Mouse (Mus musculus) bone marrow macrophage, adult 2 months (primary cell): Measurements from ENCODE around the gene Stam2.

Source experiments
- CTCF ChIP-seq: IDR thresholded peaks from 2 replicates; pipeline ENCODE4 v1.5.1; 2012; ENCODE audit warnings: low read depth, mild to moderate bottlenecking, low read length, moderate library complexity
- POLR2A ChIP-seq: IDR thresholded peaks from 2 replicates; pipeline ENCODE4 v1.6.1; 2012; ENCODE audit warnings: mild to moderate bottlenecking, low read depth, low read length, borderline replicate concordance

DNA sequence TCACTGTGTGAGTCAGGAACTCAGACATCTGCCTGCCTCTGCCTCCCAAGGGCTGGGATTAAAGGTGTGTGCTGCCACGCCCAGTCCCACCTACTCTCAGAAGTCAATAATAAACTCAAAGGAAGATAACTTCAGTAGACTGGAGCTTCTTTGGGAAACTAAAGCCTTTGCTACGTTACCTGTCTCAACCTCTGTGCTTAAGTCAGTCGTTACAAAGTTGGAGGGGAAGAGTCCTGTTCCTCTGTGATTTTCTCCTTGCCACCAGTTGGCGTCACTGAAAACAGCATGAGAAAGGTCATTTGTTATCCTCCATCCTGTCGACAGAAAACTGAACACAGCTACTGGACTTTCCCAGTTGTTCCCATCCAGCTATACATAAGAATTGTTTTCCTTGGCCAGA lies 32.7 kb downstream of the Stam2 start:
- no peak for TF ChIP-seq CTCF
- no peak for TF ChIP-seq POLR2A
